Mouse (Mus musculus): ENCODE data around the gene Rap1b. TPM values are rescaled to one million over a fixed set of nuclear protein-coding genes. Genes with fewer than 3 reads are reported as not detected.

Rap1b gene
- polyA plus RNA-seq, 1 experiment from 2014 or later, result 181 TPM

GRCm38 (mm10) chr10:117797684-117798083 lies 48.2 kb downstream of the Rap1b start:
- DNase-seq (ENCODE audit: low spot score), result no peak
- WGBS, result 90% methylated on average over 7 of the region's 7 CpGs
- H3K36me3 ChIP-seq (replicated peaks; ENCODE audit: control insufficient read depth, insufficient read depth), result no peaks in the 10 kb centered on the region

DNA sequence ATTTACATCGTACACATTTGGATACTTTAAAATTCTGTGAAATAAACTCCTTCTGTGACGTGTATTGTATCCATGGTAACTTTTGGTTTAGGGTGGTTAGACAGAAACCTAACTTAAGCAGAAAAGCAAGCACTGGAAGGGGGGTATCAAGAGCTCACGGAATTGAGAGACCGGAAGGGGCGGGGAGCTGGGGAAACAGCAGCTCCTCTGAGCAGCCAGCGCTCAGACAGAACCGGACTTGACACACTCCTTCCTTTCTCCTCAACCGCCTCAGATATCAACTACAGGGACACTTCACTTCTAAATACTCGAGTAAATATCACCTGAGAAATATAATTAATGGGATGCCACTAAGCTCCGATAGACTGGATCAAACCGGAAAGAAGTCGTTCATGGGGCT lies 48.7 kb downstream of the Rap1b start:
- Histone ChIP-seq H3K27me3 (ENCODE audit: control insufficient read depth, insufficient read depth, low read length) (no peaks in the 10 kb centered on the region), H3K4me3 (replicated peaks; ENCODE audit: low read length) (no peak overlapping the region), H3K36me3 (replicated peaks; ENCODE audit: control insufficient read depth, insufficient read depth) (no peaks in the 10 kb centered on the region), H3K9ac (no peak overlapping the region), H3K4me2 (replicated peaks) (no peak overlapping the region), H3K4me1 (replicated peaks; ENCODE audit: control insufficient read depth, insufficient read depth, low read length) (peaks cover 5% of the 10 kb centered on the region; the same call in 1 of the 2 replicates), H3K27ac (no peak overlapping the region), H3K9me3 (ENCODE audit: control insufficient read depth, low read length) (no peaks in the 10 kb centered on the region; the same call in 1 of the 2 replicates)
- ATAC-seq (ENCODE audit: low FRiP score), result no peak
- no peak for DNase-seq (ENCODE audit: low spot score)
- 94% methylated on average over 12 of the region's 12 CpGs for WGBS

More at GRCm38 (mm10) chr10:117797684-117798083, 48.2 kb downstream of the Rap1b start:
- no peak overlapping the region for H3K27ac ChIP-seq
- no peak overlapping the region for H3K4me3 ChIP-seq (replicated peaks; ENCODE audit: low read length)
- no peak overlapping the region for H3K4me2 ChIP-seq (replicated peaks)
- peaks cover 5% of the 10 kb centered on the region; the same call in 1 of the 2 replicates for H3K4me1 ChIP-seq (replicated peaks; ENCODE audit: control insufficient read depth, insufficient read depth, low read length)
- no peak for ATAC-seq (ENCODE audit: low FRiP score)
- H3K9me3 ChIP-seq (ENCODE audit: control insufficient read depth, low read length), result no peaks in the 10 kb centered on the region; the same call in 1 of the 2 replicates
- no peaks in the 10 kb centered on the region for H3K27me3 ChIP-seq (ENCODE audit: control insufficient read depth, insufficient read depth, low read length)
- H3K9ac ChIP-seq, result no peak overlapping the region

DNA sequence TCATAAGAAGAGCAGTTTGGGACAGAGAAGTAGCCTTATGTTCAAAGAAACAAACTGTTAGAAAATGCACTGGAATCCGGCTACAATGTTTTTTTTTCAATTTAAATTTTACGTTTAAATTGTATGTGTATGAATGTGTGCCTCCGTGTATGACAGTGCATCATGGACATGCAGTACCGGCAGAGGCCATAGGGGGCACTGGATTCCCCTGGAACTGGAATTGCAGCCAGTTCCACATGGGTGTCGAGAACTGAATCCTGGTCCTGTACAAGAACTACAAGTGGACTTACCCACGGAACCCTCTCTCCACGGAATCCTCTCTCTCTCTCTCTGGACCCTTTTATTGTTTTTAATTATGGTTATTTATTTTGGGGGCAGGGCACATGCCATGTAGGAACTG lies 49.7 kb downstream of the Rap1b start:
- Histone ChIP-seq H3K4me1 (replicated peaks; ENCODE audit: control insufficient read depth, insufficient read depth, low read length) (peaks cover 14% of the 10 kb centered on the region; the same call in 1 of the 2 replicates), H3K27me3 (ENCODE audit: control insufficient read depth, insufficient read depth, low read length) (no peaks in the 10 kb centered on the region), H3K4me3 (replicated peaks; ENCODE audit: low read length) (no peak overlapping the region), H3K27ac (no peak overlapping the region), H3K9ac (no peak overlapping the region), H3K9me3 (ENCODE audit: control insufficient read depth, low read length) (no peaks in the 10 kb centered on the region; the same call in 1 of the 2 replicates), H3K36me3 (replicated peaks; ENCODE audit: control insufficient read depth, insufficient read depth) (no peaks in the 10 kb centered on the region), H3K4me2 (replicated peaks) (no peak overlapping the region)
- DNase-seq (ENCODE audit: low spot score), result no peak
- no peak for ATAC-seq (ENCODE audit: low FRiP score)
- WGBS, result 96% methylated on average over 7 of the region's 7 CpGs

- no peak overlapping the region for H3K4me3 ChIP-seq (replicated peaks; ENCODE audit: low read length)
- H3K9me3 ChIP-seq (ENCODE audit: control insufficient read depth, low read length), result no peaks in the 10 kb centered on the region; the same call in 1 of the 2 replicates
- no peaks in the 10 kb centered on the region for H3K27me3 ChIP-seq (ENCODE audit: control insufficient read depth, insufficient read depth, low read length)
- H3K27ac ChIP-seq, result no peak overlapping the region
- no peak overlapping the region for H3K4me2 ChIP-seq (replicated peaks)
- H3K36me3 ChIP-seq (replicated peaks; ENCODE audit: control insufficient read depth, insufficient read depth), result no peaks in the 10 kb centered on the region; the same call in 1 of the 2 replicates
- 83% methylated on average over 4 of the region's 4 CpGs for WGBS
- no peak for ATAC-seq (ENCODE audit: low FRiP score)
- H3K4me1 ChIP-seq (replicated peaks; ENCODE audit: control insufficient read depth, insufficient read depth, low read length), result peaks cover 15% of the 10 kb centered on the region; the same call in 1 of the 2 replicates
- DNase-seq (ENCODE audit: low spot score), result no peak
- no peak overlapping the region for H3K9ac ChIP-seq
These were observed 50.6 kb downstream of the Rap1b start for GRCm38 (mm10) chr10:117795206-117795605.

DNA sequence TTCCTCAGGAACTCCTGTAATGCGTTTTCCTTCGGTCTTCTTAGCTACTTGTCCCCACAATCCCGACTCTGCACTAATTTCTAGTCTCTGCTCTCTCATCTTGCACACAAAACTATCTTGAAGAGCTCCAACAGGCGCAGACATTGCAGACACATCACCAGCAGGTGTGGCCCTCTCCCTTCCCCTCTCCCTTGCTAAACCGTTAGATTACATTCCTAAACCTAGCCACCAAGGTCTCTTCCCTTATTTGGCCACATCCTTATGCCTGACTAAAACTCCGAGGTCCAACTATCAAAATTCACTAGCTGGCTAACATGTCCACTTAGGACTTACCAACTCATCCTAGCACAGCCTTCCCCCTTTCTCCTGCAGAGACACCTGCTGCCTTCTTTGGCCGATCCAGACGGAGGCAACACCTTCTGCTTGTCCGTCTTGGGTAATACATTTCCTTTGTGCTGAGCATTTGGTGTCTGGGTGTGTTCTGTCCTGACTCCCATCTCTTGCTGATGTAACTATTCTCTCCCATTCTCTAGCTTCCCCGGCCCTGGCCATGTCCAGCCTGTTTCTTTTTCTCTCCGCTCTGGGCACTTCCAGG lies 52.3 kb downstream of the Rap1b start:
- WGBS, result 83% methylated on average over 11 of the region's 11 CpGs
- Histone ChIP-seq H3K27me3 (ENCODE audit: control insufficient read depth, insufficient read depth, low read length) (no peaks in the 10 kb centered on the region), H3K27ac (no peak overlapping the region), H3K9me3 (ENCODE audit: control insufficient read depth, low read length) (no peaks in the 10 kb centered on the region; the same call in 1 of the 2 replicates), H3K4me3 (replicated peaks; ENCODE audit: low read length) (peak overlapping the region; percentile 75), H3K4me2 (replicated peaks) (peak overlapping the region; percentile 74), H3K36me3 (replicated peaks; ENCODE audit: control insufficient read depth, insufficient read depth) (no peaks in the 10 kb centered on the region; the same call in 1 of the 2 replicates), H3K9ac (no peak overlapping the region), H3K4me1 (replicated peaks; ENCODE audit: control insufficient read depth, insufficient read depth, low read length) (peaks cover 15% of the 10 kb centered on the region; the same call in 1 of the 2 replicates)
- DNase-seq (ENCODE audit: low spot score) (no peak), ATAC-seq (ENCODE audit: low FRiP score) (no peak)

- WGBS, result under 1% methylated on average over 75 of the region's 75 CpGs
- Histone ChIP-seq H3K9ac (peak within 1 kb of the TSS; percentile 73), H3K4me2 (replicated peaks) (peak within 1 kb of the TSS; percentile 74), H3K4me3 (replicated peaks; ENCODE audit: low read length) (peak within 1 kb of the TSS; percentile 75), H3K36me3 (replicated peaks; ENCODE audit: control insufficient read depth, insufficient read depth) (peaks cover 4% of the 10 kb centered on the region), H3K27me3 (ENCODE audit: control insufficient read depth, insufficient read depth, low read length) (no peaks in the 10 kb centered on the region), H3K9me3 (ENCODE audit: control insufficient read depth, low read length) (no peaks in the 10 kb centered on the region; the same call in 1 of the 2 replicates), H3K27ac (peak within 1 kb of the TSS; percentile 69; the same call in 1 of the 2 replicates), H3K4me1 (replicated peaks; ENCODE audit: control insufficient read depth, insufficient read depth, low read length) (peaks cover 15% of the 10 kb centered on the region; the same call in 1 of the 2 replicates)
- ATAC-seq (ENCODE audit: low FRiP score), result peak; percentile 98
- DNase-seq (ENCODE audit: low spot score), result peak; percentile 100
These were observed 53.4 kb downstream of the Rap1b start, which contains the start of gene Nup107 for GRCm38 (mm10) chr10:117792141-117793091. TSS of gene Nup107 (minus strand) at chr10:117792705.

- Histone ChIP-seq H3K27me3 (ENCODE audit: control insufficient read depth, insufficient read depth, low read length) (no peaks in the 10 kb centered on the region), H3K4me2 (replicated peaks) (peak overlapping the region; percentile 74; the same call in 1 of the 2 replicates), H3K4me3 (replicated peaks; ENCODE audit: low read length) (no peak overlapping the region), H3K9ac (no peak overlapping the region), H3K27ac (no peak overlapping the region), H3K9me3 (ENCODE audit: control insufficient read depth, low read length) (no peaks in the 10 kb centered on the region; the same call in 1 of the 2 replicates), H3K36me3 (replicated peaks; ENCODE audit: control insufficient read depth, insufficient read depth) (peaks cover 16% of the 10 kb centered on the region), H3K4me1 (replicated peaks; ENCODE audit: control insufficient read depth, insufficient read depth, low read length) (peaks cover 15% of the 10 kb centered on the region; the same call in 1 of the 2 replicates)
- WGBS, result 96% methylated on average over 2 of the region's 2 CpGs
- DNase-seq (ENCODE audit: low spot score) (no peak), ATAC-seq (ENCODE audit: low FRiP score) (no peak)
These were observed 54.7 kb downstream of the Rap1b start for GRCm38 (mm10) chr10:117791171-117791470.

DNA sequence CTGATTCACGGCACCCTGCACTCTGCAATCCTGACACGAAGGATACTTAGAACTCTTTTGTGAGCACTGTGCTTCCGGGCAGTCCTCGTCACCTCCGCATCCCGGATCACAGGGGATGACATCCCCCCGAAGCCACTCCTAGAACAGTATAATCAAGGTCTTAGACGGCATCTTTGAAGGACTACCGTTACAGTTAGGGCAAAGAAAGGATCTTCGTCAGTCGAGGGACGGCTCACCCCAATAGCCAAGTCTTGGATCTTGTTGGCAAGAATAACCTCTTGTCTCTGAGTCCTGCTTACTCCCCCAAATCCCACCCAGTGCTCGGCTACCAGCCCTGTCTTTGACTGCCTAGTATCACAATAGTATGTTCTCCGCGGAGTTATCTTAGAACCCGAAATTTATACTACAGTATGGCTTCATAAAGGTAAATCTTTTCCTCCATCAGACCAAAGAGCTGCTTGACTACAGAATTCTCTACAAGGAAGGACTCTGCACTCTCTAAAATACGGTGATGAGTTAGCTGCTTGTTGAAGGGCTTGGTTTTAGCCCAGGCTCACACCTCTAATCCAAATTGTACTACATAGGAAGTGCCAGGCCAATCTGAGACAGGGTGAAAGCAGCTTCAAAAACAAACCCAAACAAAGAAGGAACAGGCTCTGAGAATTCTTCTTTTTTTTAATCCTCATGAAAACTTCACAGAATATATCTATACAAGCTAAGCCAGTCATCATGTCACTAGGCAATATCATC lies 55.2 kb downstream of the Rap1b start:
- Histone ChIP-seq H3K4me1 (replicated peaks; ENCODE audit: control insufficient read depth, insufficient read depth, low read length) (peaks cover 15% of the 10 kb centered on the region; the same call in 1 of the 2 replicates), H3K9me3 (ENCODE audit: control insufficient read depth, low read length) (no peaks in the 10 kb centered on the region), H3K9ac (no peak overlapping the region), H3K27ac (no peak overlapping the region), H3K36me3 (replicated peaks; ENCODE audit: control insufficient read depth, insufficient read depth) (peaks cover 21% of the 10 kb centered on the region), H3K4me3 (replicated peaks; ENCODE audit: low read length) (no peak overlapping the region), H3K4me2 (replicated peaks) (no peak overlapping the region), H3K27me3 (ENCODE audit: control insufficient read depth, insufficient read depth, low read length) (no peaks in the 10 kb centered on the region)
- 95% methylated on average over 17 of the region's 17 CpGs for WGBS
- no peak for DNase-seq (ENCODE audit: low spot score)
- ATAC-seq (ENCODE audit: low FRiP score), result no peak

All from hindbrain, embryonic 14.5 days (tissue).